Mouse (Mus musculus): ENCODE data around the gene Gas1. TPM values are rescaled to one million over a fixed set of nuclear protein-coding genes. Genes with fewer than 3 reads are reported as not detected.
A peak's percentile ranks its signal among the peaks of the same experiment; 100 is the strongest.

The Gas1 gene
- polyA plus RNA-seq, 1 experiment from 2014 or later, result 97.1 TPM

DNA sequence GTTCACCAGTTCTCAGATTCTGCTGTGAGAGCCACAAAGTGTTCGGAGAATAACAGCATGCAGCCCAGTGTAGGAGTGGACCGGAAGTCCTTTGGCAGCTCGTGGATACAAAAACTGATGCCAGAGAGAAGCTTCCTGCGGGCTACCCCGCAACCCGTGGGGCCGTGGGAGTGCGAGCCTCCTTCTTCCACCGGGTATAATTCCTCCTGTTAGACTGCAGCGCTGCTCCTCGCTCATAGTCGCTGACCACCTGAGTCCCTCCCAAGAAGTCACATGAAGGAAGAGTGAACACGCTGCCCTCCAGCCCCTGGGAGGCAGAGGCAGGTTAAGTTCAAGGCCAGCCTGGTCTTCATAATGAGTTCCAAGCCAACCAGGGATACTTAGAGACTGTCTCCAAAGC lies 45.4 kb downstream of the Gas1 start:
- Histone ChIP-seq H3K27ac (no peak overlapping the region), H3K4me3 (no peak overlapping the region), H3K36me3 (no peaks in the 10 kb centered on the region), H3K9me3 (no peaks in the 10 kb centered on the region), H3K27me3 (ENCODE audit: insufficient read depth, poor library complexity, severe bottlenecking) (peaks cover 43% of the 10 kb centered on the region), H3K4me1 (replicated peaks) (peaks cover 38% of the 10 kb centered on the region)
- DNase-seq (ENCODE audit: low spot score), result no peak
- 50% methylated on average over 13 of the region's 13 CpGs for WGBS

DNA sequence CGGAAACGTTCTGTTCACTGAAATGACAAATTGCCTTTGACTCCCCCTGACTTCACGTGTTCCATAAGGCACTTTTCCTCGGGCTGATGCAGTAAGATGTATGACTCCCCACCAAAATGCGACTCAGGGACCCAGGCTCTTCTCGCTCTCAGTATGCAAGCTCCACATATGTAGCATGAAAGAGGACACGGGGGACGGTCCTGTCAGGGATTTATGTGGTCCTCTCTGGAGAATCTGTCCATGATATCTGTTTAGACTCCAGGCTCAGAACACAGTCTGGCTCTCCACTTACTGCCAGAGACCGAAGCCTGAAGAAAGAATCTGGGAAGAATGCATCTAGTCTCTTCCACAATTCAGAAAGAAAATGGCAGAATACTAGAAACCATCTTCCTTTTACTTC lies 47.6 kb downstream of the Gas1 start:
- peaks cover 60% of the 10 kb centered on the region for H3K4me1 ChIP-seq (replicated peaks)
- H3K9me3 ChIP-seq, result no peaks in the 10 kb centered on the region
- 82% methylated on average over 9 of the region's 9 CpGs for WGBS
- DNase-seq (ENCODE audit: low spot score), result no peak
- H3K27ac ChIP-seq, result no peak overlapping the region
- no peak overlapping the region for H3K4me3 ChIP-seq
- peaks cover 38% of the 10 kb centered on the region for H3K27me3 ChIP-seq (ENCODE audit: insufficient read depth, poor library complexity, severe bottlenecking)
- no peaks in the 10 kb centered on the region for H3K36me3 ChIP-seq

DNA sequence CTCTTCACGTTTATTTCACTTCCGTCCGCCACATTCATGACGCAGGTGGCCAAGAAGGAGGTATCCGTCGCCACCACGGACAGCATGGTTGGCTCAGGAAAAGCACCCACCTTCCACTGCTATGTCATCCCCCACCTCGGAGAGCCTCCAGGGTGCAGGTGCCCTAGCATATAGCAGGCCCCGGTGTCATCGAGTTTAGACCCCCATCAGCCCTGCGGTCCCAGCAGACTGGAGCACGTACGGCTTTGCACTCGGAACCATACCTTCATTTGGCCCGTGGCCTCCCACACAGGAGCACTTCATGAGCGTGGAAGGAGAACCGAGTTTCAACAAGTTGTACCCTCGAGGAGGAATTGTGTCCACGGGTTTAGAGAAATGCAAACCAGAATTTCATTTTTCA lies 50.8 kb downstream of the Gas1 start:
- Histone ChIP-seq H3K9me3 (no peaks in the 10 kb centered on the region), H3K4me1 (replicated peaks) (peaks cover 54% of the 10 kb centered on the region), H3K27me3 (ENCODE audit: insufficient read depth, poor library complexity, severe bottlenecking) (peaks cover 40% of the 10 kb centered on the region), H3K4me3 (no peak overlapping the region), H3K27ac (peak overlapping the region; percentile 72), H3K36me3 (no peaks in the 10 kb centered on the region)
- no peak for DNase-seq (ENCODE audit: low spot score)
- WGBS, result 56% methylated on average over 19 of the region's 19 CpGs

DNA sequence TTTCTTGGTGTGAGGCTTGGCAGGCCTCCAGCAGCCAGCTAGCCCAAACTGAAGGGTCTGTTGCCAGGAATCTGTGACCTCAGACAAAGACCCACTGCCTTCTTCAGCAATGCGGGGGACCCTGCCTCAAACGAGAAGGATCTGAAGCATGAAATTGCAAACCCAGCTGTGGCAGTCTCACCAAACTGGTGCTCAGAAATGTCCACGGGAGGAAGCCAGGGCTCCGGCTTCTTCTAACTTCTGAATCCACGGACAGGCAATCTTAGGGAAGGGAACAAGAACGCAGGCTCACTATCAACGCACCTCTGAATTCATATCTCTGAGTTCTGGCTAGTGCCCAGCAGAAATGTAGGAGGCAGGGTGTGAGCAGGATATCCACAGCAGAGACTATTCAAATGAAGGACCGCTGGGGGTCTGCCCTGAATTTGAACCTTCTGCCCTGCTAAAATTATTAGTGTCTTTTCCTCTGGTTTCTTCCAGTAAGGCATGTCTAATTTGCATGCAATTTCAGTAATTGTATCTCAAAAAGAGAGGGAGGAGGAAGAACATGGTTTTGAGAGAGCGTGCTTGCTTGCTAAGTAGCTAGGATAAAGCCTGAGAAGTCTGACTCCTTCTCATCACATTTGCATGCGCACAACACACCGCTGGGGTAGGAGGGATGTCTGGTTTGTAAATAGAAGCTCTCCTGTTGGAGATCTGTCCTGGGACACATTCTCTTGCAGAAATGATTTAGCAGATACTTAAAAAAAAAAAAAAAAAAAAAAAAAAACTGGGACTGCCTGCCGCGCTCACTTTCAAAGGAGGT lies 51.5 kb downstream of the Gas1 start:
- 19% methylated on average over 13 of the region's 13 CpGs for WGBS

GRCm38 (mm10) chr13:60125020-60125419 lies 52.1 kb downstream of the Gas1 start:
- Histone ChIP-seq H3K36me3 (no peaks in the 10 kb centered on the region), H3K27me3 (ENCODE audit: insufficient read depth, poor library complexity, severe bottlenecking) (peaks cover 40% of the 10 kb centered on the region), H3K4me3 (no peak overlapping the region), H3K4me1 (replicated peaks) (peaks cover 54% of the 10 kb centered on the region), H3K9me3 (no peaks in the 10 kb centered on the region), H3K27ac (peak overlapping the region; percentile 78; the same call in 1 of the 2 replicates)
- WGBS, result 42% methylated on average over 3 of the region's 3 CpGs
- no peak for DNase-seq (ENCODE audit: low spot score)

More for the DNA sequence above, 51.5 kb downstream of the Gas1 start:
- Histone ChIP-seq H3K4me3 (peak overlapping the region; percentile 20), H3K9me3 (no peaks in the 10 kb centered on the region), H3K36me3 (no peaks in the 10 kb centered on the region), H3K4me1 (replicated peaks) (peaks cover 54% of the 10 kb centered on the region), H3K27me3 (ENCODE audit: insufficient read depth, poor library complexity, severe bottlenecking) (peaks cover 43% of the 10 kb centered on the region), H3K27ac (peak overlapping the region; percentile 78)
- peak; percentile 46 for DNase-seq (ENCODE audit: low spot score)

DNA sequence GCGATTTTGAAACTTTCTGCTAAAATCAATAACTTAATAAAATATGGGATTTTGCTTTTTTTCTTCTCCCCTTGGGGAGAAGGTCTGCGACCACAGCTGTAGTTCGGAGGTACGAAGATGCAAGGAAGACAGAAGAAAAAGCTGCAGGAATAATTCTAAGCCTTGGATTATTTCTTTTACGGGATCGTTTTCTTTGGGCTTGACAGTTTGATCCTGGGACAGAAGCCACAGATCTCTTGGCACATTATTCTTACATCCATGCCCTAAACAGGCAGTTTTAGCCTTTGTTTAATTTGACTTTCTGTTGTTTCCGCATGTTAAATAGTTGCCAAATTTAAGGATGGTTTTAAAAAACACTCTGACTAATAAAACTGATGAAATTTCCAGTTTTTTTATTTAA lies 52.7 kb downstream of the Gas1 start:
- H3K27ac ChIP-seq, result no peak overlapping the region
- DNase-seq (ENCODE audit: low spot score), result no peak
- H3K27me3 ChIP-seq (ENCODE audit: insufficient read depth, poor library complexity, severe bottlenecking), result peaks cover 40% of the 10 kb centered on the region
- peaks cover 54% of the 10 kb centered on the region for H3K4me1 ChIP-seq (replicated peaks)
- no peaks in the 10 kb centered on the region for H3K9me3 ChIP-seq
- no peaks in the 10 kb centered on the region for H3K36me3 ChIP-seq
- WGBS, result 81% methylated on average over 7 of the region's 7 CpGs
- no peak overlapping the region for H3K4me3 ChIP-seq

Measured in hindbrain, embryonic 10.5 days (tissue).